Mouse (Mus musculus): Measurements from ENCODE around the gene Tdgf1.

GRCm38 (mm10) chr9:110954681-110955445 is 8.9 kb upstream of the Tdgf1 start:
- TF ChIP-seq CTCF (IDR thresholded peaks at IDR 0.05; ENCODE audit: low read depth, low read length) (no peak), POLR2A (IDR thresholded peaks at IDR 0.05; ENCODE audit: borderline replicate concordance, low read depth, low read length) (no peak)

All from bone marrow macrophage, adult 2 months (primary cell).